In the genomic region with DNA sequence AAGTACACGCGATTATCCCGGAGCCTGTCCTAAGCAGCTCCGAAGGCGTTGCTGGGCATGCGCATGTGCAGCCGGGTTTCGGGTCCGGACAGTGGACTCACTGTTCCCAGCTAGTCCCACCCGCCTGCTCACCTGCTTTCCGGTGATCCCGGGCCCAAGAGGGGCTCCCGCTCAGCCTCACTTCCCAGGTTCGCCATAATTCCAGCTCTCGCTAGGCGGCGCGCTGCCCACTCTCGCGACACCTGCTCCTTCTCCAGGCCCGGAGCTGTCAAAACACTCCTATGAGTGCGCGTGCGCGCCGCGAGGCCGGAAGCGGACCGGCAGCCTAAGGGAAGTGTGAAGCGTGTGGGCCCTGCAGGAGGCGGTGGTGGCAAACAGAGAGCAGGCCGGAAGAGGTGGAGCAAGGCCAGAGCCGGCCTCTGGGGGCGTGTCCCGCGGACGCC, we compare ENCODE assay signal across 8 mouse cellular contexts. TPM values are rescaled to one million over a fixed set of nuclear protein-coding genes. Genes with fewer than 3 reads are reported as not detected.
A peak's percentile ranks its signal among the peaks of the same experiment; 100 is the strongest.
DNase-seq lines count a peak whose midpoint lies in the region; ATAC-seq lines count a peak whose summit lies in the region.
"Not testable (repeated sequence)": the region's sequence is repeated elsewhere in the genome, so short reads cannot be mapped to it uniquely, and the experiment has no call there.

No protein-coding gene starts in this region.

- H3K9me3 ChIP-seq in forebrain, embryonic 11.5 days (ENCODE audit: control insufficient read depth, low read length); heart, embryonic 16.5 days (replicated peaks; ENCODE audit: control insufficient read depth, low read length); liver, embryonic 15.5 days (replicated peaks); neural tube, embryonic 12.5 days: not testable (repeated sequence)

- not testable (repeated sequence) for H3K4me1 ChIP-seq in forebrain, embryonic 11.5 days (replicated peaks; ENCODE audit: control insufficient read depth, insufficient read depth, low read length); heart, embryonic 16.5 days (ENCODE audit: control insufficient read depth, insufficient read depth, low read length); liver, embryonic 15.5 days (replicated peaks); neural tube, embryonic 12.5 days

- peak; percentile 100 for ATAC-seq in forebrain, embryonic 11.5 days (replicated peaks; ENCODE audit: low FRiP score)
- peak; percentile 100 for ATAC-seq in heart, embryonic 16.5 days (replicated peaks; ENCODE audit: extremely low read depth, insufficient read depth, low FRiP score)
- ATAC-seq in liver, embryonic 15.5 days (ENCODE audit: insufficient read depth) = peak; percentile 100
- ATAC-seq in neural tube, embryonic 12.5 days (ENCODE audit: low FRiP score, low read depth) = peak; percentile 100

- H3K4me2 ChIP-seq in forebrain, embryonic 11.5 days (ENCODE audit: low read depth, low read length, severe bottlenecking) = peak overlapping the region; percentile 46
- peak overlapping the region; percentile 64 for H3K4me2 ChIP-seq in heart, embryonic 16.5 days (ENCODE audit: low read depth, low read length)
- H3K4me2 ChIP-seq in liver, embryonic 15.5 days = peak overlapping the region; percentile 73
- H3K4me2 ChIP-seq in neural tube, embryonic 12.5 days (replicated peaks) = peak overlapping the region; percentile 69

- not testable (repeated sequence) for H3K27me3 ChIP-seq in forebrain, embryonic 11.5 days (ENCODE audit: control insufficient read depth, insufficient read depth, low read length); heart, embryonic 16.5 days (ENCODE audit: control insufficient read depth, insufficient read depth, low read length); liver, embryonic 15.5 days; neural tube, embryonic 12.5 days (replicated peaks)

- not testable (repeated sequence) for H3K36me3 ChIP-seq in forebrain, embryonic 11.5 days (ENCODE audit: control insufficient read depth, insufficient read depth, low read length); heart, embryonic 16.5 days (ENCODE audit: control insufficient read depth, insufficient read depth); liver, embryonic 15.5 days (replicated peaks); neural tube, embryonic 12.5 days

- not testable (repeated sequence) for H3K27ac ChIP-seq in forebrain, embryonic 11.5 days (ENCODE audit: low read depth, low read length); neural tube, embryonic 12.5 days
- peak overlapping the region; percentile 43; the same call in 1 of the 2 replicates for H3K27ac ChIP-seq in heart, embryonic 16.5 days (ENCODE audit: low read length)
- peak overlapping the region; percentile 76 for H3K27ac ChIP-seq in liver, embryonic 15.5 days (replicated peaks)

- peak; percentile 97 to 99 for DNase-seq in CD8-positive naive resting alpha-beta T cell, adult 2 months (ENCODE audit: low read depth in 2 of 2, low spot score in 2 of 2)
- peak; percentile 95 for DNase-seq in c-Kit-positive CD71-negative TER-119-negative erythroid progenitor cells, embryonic 14.5 days (ENCODE audit: low read depth)
- DNase-seq in forebrain, embryonic 11.5 days (ENCODE audit: low spot score) = peak; percentile 98
- peak; percentile 98 to 99 for DNase-seq in kidney, postnatal 36 days
- peak; percentile 97 for DNase-seq in telencephalon, adult 2 months (ENCODE audit: low read depth, low spot score)

- peak overlapping the region; percentile 43 for H3K4me3 ChIP-seq in forebrain, embryonic 11.5 days (ENCODE audit: low read depth, low read length)
- peak overlapping the region; percentile 74 for H3K4me3 ChIP-seq in heart, embryonic 16.5 days (ENCODE audit: low read length)
- H3K4me3 ChIP-seq in liver, embryonic 15.5 days (replicated peaks) = peak overlapping the region; percentile 70
- H3K4me3 ChIP-seq in neural tube, embryonic 12.5 days = peak overlapping the region; percentile 43

- WGBS in forebrain, embryonic 11.5 days = under 1% methylated on average over 37 of the region's 38 CpGs
- WGBS in heart, embryonic 16.5 days = 1% methylated on average over 35 of the region's 38 CpGs
- WGBS in liver, embryonic 15.5 days (ENCODE audit: insufficient replicate concordance) = under 1% methylated on average over 38 of the region's 38 CpGs
- WGBS in neural tube, embryonic 12.5 days = under 1% methylated on average over 37 of the region's 38 CpGs

- peak overlapping the region; percentile 59 for H3K9ac ChIP-seq in forebrain, embryonic 11.5 days (ENCODE audit: low read length)
- H3K9ac ChIP-seq in heart, embryonic 16.5 days (ENCODE audit: low read length) = peak overlapping the region; percentile 76
- H3K9ac ChIP-seq in liver, embryonic 15.5 days = peak overlapping the region; percentile 69
- peak overlapping the region; percentile 48 for H3K9ac ChIP-seq in neural tube, embryonic 12.5 days

RNA-seq across cellular contexts. Expression of a gene that starts 8.5 kb away (rescaled TPM):
- not detected in 2 replicates for polyA plus RNA-seq in forebrain, embryonic 11.5 days (2014; fragmentation: Nextera tagmentation; extraction: Ambion mirVana)
- polyA plus RNA-seq in heart, embryonic 16.5 days (2015; fragmentation: Nextera tagmentation; extraction: Ambion mirVana) = 0.17 TPM in 2 replicates
- 0.08 TPM in 1 of 2 replicates, not detected in the other for polyA plus RNA-seq in liver, embryonic 15.5 days (2015; fragmentation: Nextera tagmentation; extraction: Ambion mirVana)
- 0.26 and 0.37 TPM in 2 replicates for polyA plus RNA-seq in neural tube, embryonic 12.5 days (2016; fragmentation: Nextera tagmentation; extraction: Ambion mirVana)

RNA-seq across cellular contexts. Expression of a gene that starts 47.1 kb away (rescaled TPM):
- polyA plus RNA-seq in forebrain, embryonic 11.5 days (2014; fragmentation: Nextera tagmentation; extraction: Ambion mirVana) = 6.1 and 8.4 TPM in 2 replicates
- 16.6 and 20.1 TPM in 2 replicates for polyA plus RNA-seq in heart, embryonic 16.5 days (2015; fragmentation: Nextera tagmentation; extraction: Ambion mirVana)
- polyA plus RNA-seq in liver, embryonic 15.5 days (2015; fragmentation: Nextera tagmentation; extraction: Ambion mirVana) = 3.5 and 4.4 TPM in 2 replicates
- polyA plus RNA-seq in neural tube, embryonic 12.5 days (2016; fragmentation: Nextera tagmentation; extraction: Ambion mirVana) = 12.2 and 14.4 TPM in 2 replicates

RNA-seq across cellular contexts. Expression of a gene that starts 47.2 kb away (rescaled TPM):
- 8.3 and 8.5 TPM in 2 replicates for polyA plus RNA-seq in forebrain, embryonic 11.5 days (2014; fragmentation: Nextera tagmentation; extraction: Ambion mirVana)
- polyA plus RNA-seq in heart, embryonic 16.5 days (2015; fragmentation: Nextera tagmentation; extraction: Ambion mirVana) = 6.9 and 8.6 TPM in 2 replicates
- polyA plus RNA-seq in liver, embryonic 15.5 days (2015; fragmentation: Nextera tagmentation; extraction: Ambion mirVana) = 3.3 and 3.7 TPM in 2 replicates
- 9.4 and 9.6 TPM in 2 replicates for polyA plus RNA-seq in neural tube, embryonic 12.5 days (2016; fragmentation: Nextera tagmentation; extraction: Ambion mirVana)

RNA-seq across cellular contexts. Expression of a gene that starts 55.8 kb away (rescaled TPM):
- polyA plus RNA-seq in forebrain, embryonic 11.5 days (2014; fragmentation: Nextera tagmentation; extraction: Ambion mirVana) = 1.6 and 2.8 TPM in 2 replicates
- polyA plus RNA-seq in heart, embryonic 16.5 days (2015; fragmentation: Nextera tagmentation; extraction: Ambion mirVana) = 14.0 and 16.1 TPM in 2 replicates
- 6.5 and 7.1 TPM in 2 replicates for polyA plus RNA-seq in liver, embryonic 15.5 days (2015; fragmentation: Nextera tagmentation; extraction: Ambion mirVana)
- 4.3 TPM in 2 replicates for polyA plus RNA-seq in neural tube, embryonic 12.5 days (2016; fragmentation: Nextera tagmentation; extraction: Ambion mirVana)
